Mouse (Mus musculus) cerebellum, adult 2 months (tissue): ENCODE measurements around the gene Socs7.

ENCODE experiments used
- CTCF ChIP-seq: fragments of 200-500 bp; IDR thresholded peaks from 2 replicates; pipeline ENCODE4 v1.5.1; 2011; ENCODE audit warnings: low read depth, mild to moderate bottlenecking, control low read depth, low read length, moderate library complexity, borderline replicate concordance; ENCODE audit not compliant: insufficient read depth
- POLR2A ChIP-seq: fragments of 200-500 bp; IDR thresholded peaks from 2 replicates; pipeline ENCODE4 v1.6.1; 2011; ENCODE audit warnings: low read length, control low read depth, borderline replicate concordance; ENCODE audit not compliant: insufficient read depth

DNA sequence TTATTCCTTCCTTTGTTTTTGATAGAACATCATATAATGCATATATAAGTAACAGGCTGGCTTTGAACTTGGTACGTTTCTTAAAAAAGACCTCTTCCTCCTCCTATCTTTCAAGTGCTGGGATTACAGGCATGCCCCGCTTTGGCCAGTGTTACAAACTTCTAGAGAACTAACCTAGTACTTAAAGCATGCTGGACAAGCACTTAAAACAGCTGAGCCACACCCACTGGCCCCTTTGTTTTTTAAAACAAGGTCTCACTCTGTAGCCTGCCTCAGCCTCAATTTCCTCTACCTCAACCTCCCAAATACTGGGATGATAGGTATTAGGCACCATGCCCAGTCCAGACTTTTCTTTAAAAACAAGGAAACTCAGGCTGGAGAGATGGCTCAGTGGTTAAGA lies 7.7 kb upstream of the Socs7 start:
- no peak for TF ChIP-seq CTCF
- no peak for TF ChIP-seq POLR2A
